Mouse (Mus musculus): ENCODE results near the gene Lenep. TPM values are rescaled to one million over a fixed set of nuclear protein-coding genes. Genes with fewer than 3 reads are reported as not detected.

Gene Lenep
- polyA plus RNA-seq, 1 experiment from 2014 or later: 0.80 TPM

DNA sequence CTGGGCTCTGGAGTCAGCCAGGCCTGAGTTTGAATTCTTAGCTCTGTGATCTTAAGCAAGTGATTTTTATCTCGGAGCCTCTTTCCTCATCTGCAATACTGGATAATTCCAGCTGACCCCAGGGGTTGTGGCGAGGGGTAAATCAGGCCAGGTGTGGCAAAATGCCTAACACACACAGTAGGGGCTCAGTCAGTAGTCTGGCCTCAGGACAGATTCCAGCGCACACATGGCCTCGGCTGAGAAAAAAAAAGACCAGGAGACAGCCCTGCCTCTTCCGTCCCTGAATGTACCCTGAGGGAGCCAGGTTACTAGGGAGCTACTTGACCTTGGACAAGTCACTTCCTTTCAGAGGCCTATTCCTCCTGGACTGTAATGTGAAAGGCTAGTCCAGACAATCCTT lies 19.6 kb downstream of the Lenep start:
- no peaks in the 10 kb centered on the region for H3K9me3 ChIP-seq (replicated peaks; ENCODE audit: control insufficient read depth, low read length)
- H3K9ac ChIP-seq (replicated peaks; ENCODE audit: low read length): no peak overlapping the region
- H3K4me3 ChIP-seq (ENCODE audit: low read depth, low read length): no peak overlapping the region
- no peak for DNase-seq (ENCODE audit: low spot score)
- H3K27ac ChIP-seq (replicated peaks; ENCODE audit: low read depth, low read length): no peak overlapping the region
- peaks cover 5% of the 10 kb centered on the region for H3K4me1 ChIP-seq (ENCODE audit: control insufficient read depth, insufficient read depth, low read length)
- ATAC-seq (replicated peaks; ENCODE audit: insufficient number of reproducible peaks, low FRiP score, low TSS enrichment, low read depth): no peak
- no peaks in the 10 kb centered on the region for H3K27me3 ChIP-seq (ENCODE audit: control insufficient read depth, insufficient read depth, low read length)
- WGBS: 66% methylated on average over 5 of the region's 5 CpGs
- no peak overlapping the region for H3K4me2 ChIP-seq (ENCODE audit: low read depth, low read length)
- no peaks in the 10 kb centered on the region for H3K36me3 ChIP-seq (replicated peaks; ENCODE audit: control insufficient read depth, insufficient read depth, low read depth, low read length)

- Histone ChIP-seq H3K36me3 (replicated peaks; ENCODE audit: control insufficient read depth, insufficient read depth, low read depth, low read length) (no peaks in the 10 kb centered on the region), H3K4me1 (ENCODE audit: control insufficient read depth, insufficient read depth, low read length) (peaks cover 5% of the 10 kb centered on the region), H3K9me3 (replicated peaks; ENCODE audit: control insufficient read depth, low read length) (no peaks in the 10 kb centered on the region), H3K4me2 (ENCODE audit: low read depth, low read length) (no peak overlapping the region), H3K27ac (replicated peaks; ENCODE audit: low read depth, low read length) (no peak overlapping the region), H3K4me3 (ENCODE audit: low read depth, low read length) (no peak overlapping the region), H3K27me3 (ENCODE audit: control insufficient read depth, insufficient read depth, low read length) (no peaks in the 10 kb centered on the region), H3K9ac (replicated peaks; ENCODE audit: low read length) (no peak overlapping the region)
- DNase-seq (ENCODE audit: low spot score): no peak
- no peak for ATAC-seq (replicated peaks; ENCODE audit: insufficient number of reproducible peaks, low FRiP score, low TSS enrichment, low read depth)
- 81% methylated on average over 9 of the region's 9 CpGs for WGBS
Observed at GRCm38 (mm10) chr3:89382033-89382882, 20.3 kb downstream of the Lenep start.

DNA sequence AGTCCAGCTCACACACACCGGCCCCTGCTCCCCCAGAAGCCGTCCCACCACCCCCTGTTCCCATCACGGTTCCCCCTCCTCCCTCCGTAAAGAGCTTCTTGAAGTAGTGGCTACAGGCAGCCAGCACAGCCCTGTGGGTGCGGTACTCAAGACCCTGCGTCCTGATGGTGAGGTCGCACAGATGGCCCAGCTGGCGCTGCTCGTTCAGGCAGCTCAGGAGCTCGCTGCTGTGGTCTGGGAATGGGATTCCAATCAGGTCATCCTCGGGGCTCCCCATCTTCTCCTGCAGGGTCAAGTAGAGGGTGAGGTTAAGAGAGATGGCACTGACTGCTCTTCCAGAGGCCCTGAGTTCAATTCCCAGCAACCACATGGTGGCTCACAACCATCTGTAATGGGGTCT lies 21.4 kb downstream of the Lenep start:
- DNase-seq (ENCODE audit: low spot score): no peak
- Histone ChIP-seq H3K36me3 (replicated peaks; ENCODE audit: control insufficient read depth, insufficient read depth, low read depth, low read length) (no peaks in the 10 kb centered on the region), H3K9me3 (replicated peaks; ENCODE audit: control insufficient read depth, low read length) (no peaks in the 10 kb centered on the region), H3K9ac (replicated peaks; ENCODE audit: low read length) (no peak overlapping the region), H3K27ac (replicated peaks; ENCODE audit: low read depth, low read length) (no peak overlapping the region), H3K4me1 (ENCODE audit: control insufficient read depth, insufficient read depth, low read length) (peaks cover 2% of the 10 kb centered on the region; the same call in 1 of the 2 replicates), H3K4me2 (ENCODE audit: low read depth, low read length) (no peak overlapping the region), H3K4me3 (ENCODE audit: low read depth, low read length) (no peak overlapping the region), H3K27me3 (ENCODE audit: control insufficient read depth, insufficient read depth, low read length) (no peaks in the 10 kb centered on the region)
- WGBS: 89% methylated on average over 11 of the region's 11 CpGs
- ATAC-seq (replicated peaks; ENCODE audit: insufficient number of reproducible peaks, low FRiP score, low TSS enrichment, low read depth): no peak

DNA sequence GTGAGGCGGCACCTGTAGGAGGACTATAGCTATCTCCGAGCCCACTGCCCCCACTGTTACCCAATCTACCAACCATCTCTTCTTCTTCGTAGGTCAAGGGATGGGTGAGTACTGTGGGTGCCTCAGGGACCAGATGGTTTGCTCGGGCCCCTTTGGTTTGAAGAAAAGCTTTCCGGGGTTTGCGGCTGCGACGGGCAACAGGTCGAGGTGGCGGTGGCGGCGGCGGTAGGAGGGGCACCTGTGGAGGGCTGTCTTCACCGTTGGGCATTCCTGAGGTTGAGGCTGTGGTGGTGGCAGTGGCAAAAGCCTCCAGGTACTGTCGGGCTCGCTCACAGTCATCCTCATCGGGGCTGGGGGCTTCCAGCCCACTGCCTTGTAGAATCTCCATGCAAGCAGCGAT lies 21.9 kb downstream of the Lenep start:
- Histone ChIP-seq H3K27ac (replicated peaks; ENCODE audit: low read depth, low read length) (no peak overlapping the region), H3K4me1 (ENCODE audit: control insufficient read depth, insufficient read depth, low read length) (peaks cover 2% of the 10 kb centered on the region; the same call in 1 of the 2 replicates), H3K27me3 (ENCODE audit: control insufficient read depth, insufficient read depth, low read length) (no peaks in the 10 kb centered on the region), H3K4me3 (ENCODE audit: low read depth, low read length) (no peak overlapping the region), H3K4me2 (ENCODE audit: low read depth, low read length) (no peak overlapping the region), H3K9ac (replicated peaks; ENCODE audit: low read length) (no peak overlapping the region), H3K36me3 (replicated peaks; ENCODE audit: control insufficient read depth, insufficient read depth, low read depth, low read length) (no peaks in the 10 kb centered on the region), H3K9me3 (replicated peaks; ENCODE audit: control insufficient read depth, low read length) (no peaks in the 10 kb centered on the region)
- DNase-seq (ENCODE audit: low spot score) (no peak), ATAC-seq (replicated peaks; ENCODE audit: insufficient number of reproducible peaks, low FRiP score, low TSS enrichment, low read depth) (no peak)
- WGBS: 93% methylated on average over 18 of the region's 18 CpGs

- Histone ChIP-seq H3K4me2 (ENCODE audit: low read depth, low read length) (no peak overlapping the region), H3K4me3 (ENCODE audit: low read depth, low read length) (no peak overlapping the region), H3K9ac (replicated peaks; ENCODE audit: low read length) (no peak overlapping the region), H3K36me3 (replicated peaks; ENCODE audit: control insufficient read depth, insufficient read depth, low read depth, low read length) (no peaks in the 10 kb centered on the region), H3K4me1 (ENCODE audit: control insufficient read depth, insufficient read depth, low read length) (peaks cover 2% of the 10 kb centered on the region; the same call in 1 of the 2 replicates), H3K27ac (replicated peaks; ENCODE audit: low read depth, low read length) (no peak overlapping the region), H3K9me3 (replicated peaks; ENCODE audit: control insufficient read depth, low read length) (no peaks in the 10 kb centered on the region), H3K27me3 (ENCODE audit: control insufficient read depth, insufficient read depth, low read length) (no peaks in the 10 kb centered on the region)
- WGBS: 93% methylated on average over 14 of the region's 14 CpGs
- DNase-seq (ENCODE audit: low spot score) (no peak), ATAC-seq (replicated peaks; ENCODE audit: insufficient number of reproducible peaks, low FRiP score, low TSS enrichment, low read depth) (no peak)
Observed at GRCm38 (mm10) chr3:89380291-89380690, 22.3 kb downstream of the Lenep start.

GRCm38 (mm10) chr3:89379388-89380131 lies 23.0 kb downstream of the Lenep start:
- H3K36me3 ChIP-seq (replicated peaks; ENCODE audit: control insufficient read depth, insufficient read depth, low read depth, low read length): no peaks in the 10 kb centered on the region
- WGBS: 86% methylated on average over 31 of the region's 31 CpGs
- peaks cover 2% of the 10 kb centered on the region; the same call in 1 of the 2 replicates for H3K4me1 ChIP-seq (ENCODE audit: control insufficient read depth, insufficient read depth, low read length)
- H3K9me3 ChIP-seq (replicated peaks; ENCODE audit: control insufficient read depth, low read length): no peaks in the 10 kb centered on the region
- no peak overlapping the region for H3K9ac ChIP-seq (replicated peaks; ENCODE audit: low read length)
- no peak overlapping the region for H3K4me2 ChIP-seq (ENCODE audit: low read depth, low read length)
- H3K27me3 ChIP-seq (ENCODE audit: control insufficient read depth, insufficient read depth, low read length): no peaks in the 10 kb centered on the region
- DNase-seq (ENCODE audit: low spot score): no peak
- ATAC-seq (replicated peaks; ENCODE audit: insufficient number of reproducible peaks, low FRiP score, low TSS enrichment, low read depth): no peak
- H3K27ac ChIP-seq (replicated peaks; ENCODE audit: low read depth, low read length): no peak overlapping the region
- H3K4me3 ChIP-seq (ENCODE audit: low read depth, low read length): no peak overlapping the region

DNA sequence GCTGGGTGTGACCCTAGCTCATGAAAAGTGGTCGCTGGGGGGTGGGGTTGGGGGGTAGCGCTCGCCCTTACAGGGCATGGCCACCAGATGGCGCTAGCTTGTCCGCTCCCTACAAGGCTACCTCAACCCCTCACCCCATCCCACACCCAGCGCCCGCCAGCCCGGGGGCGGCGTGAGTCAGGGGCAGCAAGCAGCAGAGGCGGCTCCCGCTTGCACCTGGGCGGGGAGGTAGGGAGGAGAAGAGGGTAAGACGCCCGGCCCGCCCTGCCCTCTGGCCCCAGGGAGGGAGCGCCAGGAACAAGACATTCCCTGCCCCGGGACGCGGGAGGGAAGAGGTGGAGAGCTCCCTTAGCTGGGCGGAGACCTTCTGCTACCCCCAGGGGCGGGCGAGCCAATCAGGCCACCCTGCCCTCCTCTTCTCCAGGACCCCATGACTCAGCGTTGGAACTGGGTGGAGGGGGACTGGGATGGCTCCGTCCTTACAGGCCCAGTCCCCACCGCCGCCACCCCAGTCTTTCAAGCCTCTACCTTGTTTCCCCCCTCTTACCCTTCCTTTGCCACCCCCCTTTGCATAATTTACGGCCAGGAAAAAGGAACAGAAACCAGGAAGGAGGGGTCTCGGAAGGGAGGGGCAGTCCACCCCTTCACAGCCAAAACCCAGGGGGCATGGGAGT lies 24.1 kb downstream of the Lenep start:
- peaks cover 2% of the 10 kb centered on the region; the same call in 1 of the 2 replicates for H3K4me1 ChIP-seq (ENCODE audit: control insufficient read depth, insufficient read depth, low read length)
- DNase-seq (ENCODE audit: low spot score) (peak; percentile 89), ATAC-seq (replicated peaks; ENCODE audit: insufficient number of reproducible peaks, low FRiP score, low TSS enrichment, low read depth) (peak; percentile 86)
- H3K27me3 ChIP-seq (ENCODE audit: control insufficient read depth, insufficient read depth, low read length): no peaks in the 10 kb centered on the region
- peak overlapping the region; percentile 53 for H3K4me3 ChIP-seq (ENCODE audit: low read depth, low read length)
- H3K4me2 ChIP-seq (ENCODE audit: low read depth, low read length): peak overlapping the region; percentile 87
- WGBS: 1% methylated on average over 25 of the region's 29 CpGs
- H3K9me3 ChIP-seq (replicated peaks; ENCODE audit: control insufficient read depth, low read length): no peaks in the 10 kb centered on the region
- peak overlapping the region; percentile 70 for H3K9ac ChIP-seq (replicated peaks; ENCODE audit: low read length)
- 0 out of 2 replicates have a peak overlapping the region, but pooled peaks have one; percentile 0 for H3K27ac ChIP-seq (replicated peaks; ENCODE audit: low read depth, low read length)
- H3K36me3 ChIP-seq (replicated peaks; ENCODE audit: control insufficient read depth, insufficient read depth, low read depth, low read length): no peaks in the 10 kb centered on the region

Measured in embryonic facial prominence, embryonic 11.5 days (tissue).